Mouse (Mus musculus) embryonic facial prominence, embryonic 13.5 days (tissue): ENCODE measurements around the gene Kdm2a. TPM values are rescaled to one million over a fixed set of nuclear protein-coding genes. Genes with fewer than 3 reads are reported as not detected.

Source experiments
- ATAC-seq: fragments of 200-750 bp; cut with Nextera tagmentation; 2 replicates; pipeline ENCODE4 v1.8.0; 2017; ENCODE audit warnings: low read depth; ENCODE audit not compliant: insufficient number of reproducible peaks, insufficient read depth, low FRiP score, low TSS enrichment
- H3K27ac ChIP-seq: fragments of 300-500 bp; sonication (generic); 2 replicates; pipeline ENCODE4 v1.5.1; 2015; ENCODE audit warnings: moderate library complexity, mild to moderate bottlenecking, inconsistent platforms
- H3K27me3 ChIP-seq: fragments of 300-500 bp; sonication (generic); 2 replicates; pipeline ENCODE4 v1.6.1; 2015; ENCODE audit warnings: mild to moderate bottlenecking, inconsistent platforms
- H3K36me3 ChIP-seq: fragments of 300-500 bp; sonication (generic); 2 replicates; pipeline ENCODE4 v1.6.1; 2015; ENCODE audit warnings: mild to moderate bottlenecking, inconsistent platforms
- H3K4me1 ChIP-seq: fragments of 300-500 bp; sonication (generic); 2 replicates; pipeline ENCODE4 v1.6.1; 2015; ENCODE audit warnings: inconsistent platforms
- H3K4me2 ChIP-seq: fragments of 300-500 bp; sonication (generic); 2 replicates; pipeline ENCODE4 v1.6.1; 2015; ENCODE audit warnings: moderate library complexity, mild to moderate bottlenecking, inconsistent platforms
- H3K4me3 ChIP-seq: fragments of 300-500 bp; sonication (generic); 2 replicates; pipeline ENCODE4 v1.5.1; 2015; ENCODE audit warnings: mild to moderate bottlenecking, inconsistent platforms
- H3K9ac ChIP-seq: fragments of 300-500 bp; sonication (generic); 2 replicates; pipeline ENCODE4 v1.6.1; 2015; ENCODE audit warnings: mild to moderate bottlenecking, inconsistent platforms
- H3K9me3 ChIP-seq: fragments of 300-500 bp; sonication (generic); 2 replicates; pipeline ENCODE4 v1.6.1; 2016; ENCODE audit warnings: inconsistent platforms
- WGBS: fragments of 180-500 bp; shearing (Covaris S2); methylation state at CpG from one replicate; pipeline ENCODE4 v1.1.7; 2015; ENCODE audit warnings: mixed read lengths; 5-methylcytosine and 5-hydroxymethylcytosine counted together
- polyA plus RNA-seq: library from polyadenylated mRNA; unstranded; fragments of >200 nt; fragmentation: Nextera tagmentation; extraction: Ambion mirVana; gene quantifications from 2 replicates; pipeline ENCODE4 v1.2.1, GENCODE M21; 2015

Gene Kdm2a
- polyA plus RNA-seq, 1 experiment from 2014 or later = 53.6 TPM

GRCm38 (mm10) chr19:4322134-4322533 lies 76.0 kb downstream of the Kdm2a start:
- Histone ChIP-seq H3K4me3 (no peak overlapping the region), H3K4me1 (no peaks in the 10 kb centered on the region), H3K27ac (no peak overlapping the region), H3K9me3 (no peaks in the 10 kb centered on the region), H3K27me3 (no peaks in the 10 kb centered on the region), H3K36me3 (peaks cover 96% of the 10 kb centered on the region), H3K4me2 (no peak overlapping the region), H3K9ac (no peak overlapping the region)
- WGBS = 95% methylated on average over 3 of the region's 3 CpGs
- no peak for ATAC-seq

GRCm38 (mm10) chr19:4321622-4322021 lies 76.5 kb downstream of the Kdm2a start:
- H3K4me1 ChIP-seq = no peaks in the 10 kb centered on the region
- no peaks in the 10 kb centered on the region for H3K27me3 ChIP-seq
- no peak overlapping the region for H3K4me3 ChIP-seq
- H3K9ac ChIP-seq = no peak overlapping the region
- H3K4me2 ChIP-seq = no peak overlapping the region
- H3K36me3 ChIP-seq = peaks cover 92% of the 10 kb centered on the region
- ATAC-seq = no peak
- H3K9me3 ChIP-seq = no peaks in the 10 kb centered on the region
- H3K27ac ChIP-seq = no peak overlapping the region
- WGBS = 100% methylated on average over 1 of the region's 1 CpGs

- no peak overlapping the region for H3K27ac ChIP-seq
- no peak overlapping the region for H3K9ac ChIP-seq
- H3K9me3 ChIP-seq = no peaks in the 10 kb centered on the region
- no peak overlapping the region for H3K4me2 ChIP-seq
- no peak for ATAC-seq
- peaks cover 81% of the 10 kb centered on the region for H3K36me3 ChIP-seq
- H3K4me1 ChIP-seq = no peaks in the 10 kb centered on the region
- WGBS = 83% methylated on average over 4 of the region's 4 CpGs
- H3K4me3 ChIP-seq = no peak overlapping the region
- H3K27me3 ChIP-seq = no peaks in the 10 kb centered on the region
Measured at GRCm38 (mm10) chr19:4319272-4319671, 78.8 kb downstream of the Kdm2a start.

GRCm38 (mm10) chr19:4317181-4317580 lies 80.9 kb downstream of the Kdm2a start:
- ATAC-seq = no peak
- WGBS = 86% methylated on average over 3 of the region's 3 CpGs
- Histone ChIP-seq H3K4me2 (no peak overlapping the region), H3K27ac (no peak overlapping the region), H3K36me3 (peaks cover 71% of the 10 kb centered on the region), H3K27me3 (no peaks in the 10 kb centered on the region), H3K9me3 (no peaks in the 10 kb centered on the region), H3K4me1 (no peaks in the 10 kb centered on the region), H3K4me3 (no peak overlapping the region), H3K9ac (no peak overlapping the region)

- peaks cover 56% of the 10 kb centered on the region for H3K36me3 ChIP-seq
- 77% methylated on average over 6 of the region's 6 CpGs for WGBS
- H3K9ac ChIP-seq = no peak overlapping the region
- no peaks in the 10 kb centered on the region for H3K9me3 ChIP-seq
- no peak for ATAC-seq
- no peak overlapping the region for H3K4me2 ChIP-seq
- no peak overlapping the region for H3K27ac ChIP-seq
- H3K4me3 ChIP-seq = no peak overlapping the region
- H3K4me1 ChIP-seq = no peaks in the 10 kb centered on the region
- no peaks in the 10 kb centered on the region for H3K27me3 ChIP-seq
Measured at GRCm38 (mm10) chr19:4315223-4315944, 82.7 kb downstream of the Kdm2a start.

- Histone ChIP-seq H3K4me1 (peaks cover 14% of the 10 kb centered on the region), H3K36me3 (peaks cover 11% of the 10 kb centered on the region; the same call in 1 of the 2 replicates), H3K4me3 (no peak overlapping the region), H3K9ac (0 out of 2 replicates have a peak overlapping the region, but pooled peaks have one; percentile 44), H3K27ac (no peak overlapping the region), H3K4me2 (no peak overlapping the region), H3K27me3 (no peaks in the 10 kb centered on the region), H3K9me3 (no peaks in the 10 kb centered on the region)
- no peak for ATAC-seq
Measured at GRCm38 (mm10) chr19:4309776-4310185, 88.3 kb downstream of the Kdm2a start.

- Histone ChIP-seq H3K27ac (no peak overlapping the region), H3K9me3 (no peaks in the 10 kb centered on the region), H3K4me3 (no peak overlapping the region), H3K36me3 (peaks cover 10% of the 10 kb centered on the region; the same call in 1 of the 2 replicates), H3K27me3 (no peaks in the 10 kb centered on the region), H3K4me1 (peaks cover 19% of the 10 kb centered on the region), H3K9ac (no peak overlapping the region), H3K4me2 (no peak overlapping the region)
- no peak for ATAC-seq
- 90% methylated on average over 4 of the region's 4 CpGs for WGBS
Measured at GRCm38 (mm10) chr19:4309302-4309701, 88.8 kb downstream of the Kdm2a start.

GRCm38 (mm10) chr19:4306190-4306577 lies 91.9 kb downstream of the Kdm2a start, which contains the start of gene Grk2:
TSS of gene Grk2 (minus strand) at chr19:4306222.
- no peaks in the 10 kb centered on the region for H3K27me3 ChIP-seq
- H3K4me2 ChIP-seq = peak within 1 kb of the TSS; percentile 79
- no peaks in the 10 kb centered on the region for H3K9me3 ChIP-seq
- H3K9ac ChIP-seq = peak within 1 kb of the TSS; percentile 96
- H3K4me1 ChIP-seq = peaks cover 50% of the 10 kb centered on the region
- peak within 1 kb of the TSS; percentile 83 for H3K27ac ChIP-seq
- peak; percentile 61 for ATAC-seq
- no peaks in the 10 kb centered on the region for H3K36me3 ChIP-seq
- H3K4me3 ChIP-seq = peak within 1 kb of the TSS; percentile 95
- under 1% methylated on average over 18 of the region's 46 CpGs for WGBS

- Histone ChIP-seq H3K36me3 (no peaks in the 10 kb centered on the region), H3K27ac (peak overlapping the region; percentile 83), H3K27me3 (no peaks in the 10 kb centered on the region), H3K4me3 (peak overlapping the region; percentile 95), H3K9me3 (no peaks in the 10 kb centered on the region), H3K9ac (peak overlapping the region; percentile 96), H3K4me2 (peak overlapping the region; percentile 79), H3K4me1 (peaks cover 55% of the 10 kb centered on the region)
- WGBS = under 1% methylated on average over 58 of the region's 68 CpGs
- ATAC-seq = peak; percentile 54
Measured at GRCm38 (mm10) chr19:4305491-4306189, 92.4 kb downstream of the Kdm2a start.

- no peaks in the 10 kb centered on the region for H3K9me3 ChIP-seq
- WGBS = 49% methylated on average over 4 of the region's 4 CpGs
- no peaks in the 10 kb centered on the region for H3K36me3 ChIP-seq
- peak overlapping the region; percentile 96 for H3K9ac ChIP-seq
- H3K4me1 ChIP-seq = peaks cover 63% of the 10 kb centered on the region
- ATAC-seq = no peak
- H3K4me3 ChIP-seq = peak overlapping the region; percentile 95
- no peaks in the 10 kb centered on the region for H3K27me3 ChIP-seq
- no peak overlapping the region for H3K27ac ChIP-seq
- peak overlapping the region; percentile 79 for H3K4me2 ChIP-seq
Measured at GRCm38 (mm10) chr19:4304871-4305321, 93.2 kb downstream of the Kdm2a start.

- Histone ChIP-seq H3K4me2 (peak overlapping the region; percentile 79), H3K27me3 (no peaks in the 10 kb centered on the region), H3K4me1 (peaks cover 68% of the 10 kb centered on the region), H3K27ac (no peak overlapping the region), H3K4me3 (peak overlapping the region; percentile 95), H3K36me3 (no peaks in the 10 kb centered on the region), H3K9me3 (no peaks in the 10 kb centered on the region), H3K9ac (peak overlapping the region; percentile 96; the same call in 1 of the 2 replicates)
- no peak for ATAC-seq
- WGBS = 70% methylated on average over 5 of the region's 5 CpGs
Measured at GRCm38 (mm10) chr19:4304251-4304821, 93.7 kb downstream of the Kdm2a start.
